Mouse (Mus musculus) lung, embryonic 14.5 days (tissue): ENCODE results near the gene Ntmt1. TPM values are rescaled to one million over a fixed set of nuclear protein-coding genes. Genes with fewer than 3 reads are reported as not detected.
A peak's percentile ranks its signal among the peaks of the same experiment; 100 is the strongest.

Experiments
- ATAC-seq: fragments of 200-750 bp; cut with Nextera tagmentation; 2 replicates; pipeline ENCODE4 v1.8.0; 2017; ENCODE audit warnings: mild to moderate bottlenecking, moderate TSS enrichment, moderate library complexity; ENCODE audit not compliant: insufficient read depth
- DNase-seq: peaks from one replicate; pipeline ENCODE4 v3.0.0-alpha.2; 2015
- H3K27ac ChIP-seq: fragments of 300-500 bp; sonication (generic); 2 replicates; pipeline ENCODE4 v1.5.1; 2014; ENCODE audit warnings: low read depth, mild to moderate bottlenecking, moderate library complexity
- H3K27me3 ChIP-seq: fragments of 300-500 bp; sonication (generic); 2 replicates; pipeline ENCODE4 v1.6.1; 2014; ENCODE audit warnings: low read length, control low read depth; ENCODE audit not compliant: insufficient read depth
- H3K36me3 ChIP-seq: fragments of 300-500 bp; sonication (generic); 2 replicates; pipeline ENCODE4 v1.6.1; 2014; ENCODE audit warnings: control low read depth; ENCODE audit not compliant: insufficient read depth
- H3K4me1 ChIP-seq: fragments of 300-500 bp; sonication (generic); 2 replicates; pipeline ENCODE4 v1.6.1; 2014; ENCODE audit warnings: antibody characterized with exemption, control low read depth; ENCODE audit not compliant: insufficient read depth
- H3K4me2 ChIP-seq: fragments of 300-500 bp; sonication (generic); 2 replicates; pipeline ENCODE4 v1.6.1; 2014; ENCODE audit warnings: mild to moderate bottlenecking
- H3K4me3 ChIP-seq: fragments of 300-500 bp; sonication (generic); 2 replicates; pipeline ENCODE4 v1.5.1; 2014; ENCODE audit warnings: low read depth, low read length
- H3K9ac ChIP-seq: fragments of 300-500 bp; sonication (generic); 2 replicates; pipeline ENCODE4 v1.6.1; 2014
- H3K9me3 ChIP-seq: fragments of 300-500 bp; sonication (generic); 2 replicates; pipeline ENCODE4 v1.6.1; 2016; ENCODE audit warnings: low read depth, low read length, control low read depth
- CTCF ChIP-seq: IDR thresholded peaks from 2 replicates; pipeline ENCODE4 v1.5.1; 2016; ENCODE audit warnings: antibody characterized with exemption, low read depth
- WGBS: fragments of 180-500 bp; shearing (Covaris S2); extraction: QIAGEN DNeasy Blood & Tissue Kit; methylation state at CpG from one replicate; pipeline ENCODE4 v1.1.7; 2014; 5-methylcytosine and 5-hydroxymethylcytosine counted together
- polyA plus RNA-seq: library from polyadenylated mRNA; unstranded; fragments of >200 nt; fragmentation: Nextera tagmentation; extraction: Ambion mirVana; gene quantifications from 2 replicates; pipeline ENCODE4 v1.2.1, GENCODE M21; 2014

The Ntmt1 gene
- polyA plus RNA-seq, 1 experiment from 2014 or later = 96.0 TPM

- no peaks in the 10 kb centered on the region for H3K9me3 ChIP-seq
- no peak within 1 kb of the TSS for H3K9ac ChIP-seq
- no peak within 1 kb of the TSS for H3K4me2 ChIP-seq
- TF ChIP-seq CTCF = no peak
- no peaks in the 10 kb centered on the region for H3K36me3 ChIP-seq
- H3K4me1 ChIP-seq = no peaks in the 10 kb centered on the region; the same call in 1 of the 2 replicates
- DNase-seq (no peak), ATAC-seq (no peak)
- H3K27me3 ChIP-seq = no peaks in the 10 kb centered on the region
- 67% methylated on average over 8 of the region's 10 CpGs for WGBS
- no peak within 1 kb of the TSS for H3K4me3 ChIP-seq
- no peak within 1 kb of the TSS for H3K27ac ChIP-seq
Measured at GRCm38 (mm10) chr2:30834373-30835022, 26.9 kb downstream of the Ntmt1 start, which contains the start of gene Prrx2. TSS of gene Prrx2 (plus strand) at chr2:30834972.

GRCm38 (mm10) chr2:30836238-30836990 lies 28.8 kb downstream of the Ntmt1 start:
- ATAC-seq = no peak
- TF ChIP-seq CTCF = no peak
- peak overlapping the region; percentile 15; the same call in 1 of the 2 replicates for H3K4me2 ChIP-seq
- no peaks in the 10 kb centered on the region for H3K27me3 ChIP-seq
- no peak for DNase-seq
- H3K4me1 ChIP-seq = no peaks in the 10 kb centered on the region; the same call in 1 of the 2 replicates
- no peak overlapping the region for H3K9ac ChIP-seq
- H3K27ac ChIP-seq = no peak overlapping the region
- H3K9me3 ChIP-seq = no peaks in the 10 kb centered on the region
- no peaks in the 10 kb centered on the region for H3K36me3 ChIP-seq
- 20% methylated on average over 21 of the region's 21 CpGs for WGBS
- H3K4me3 ChIP-seq = no peak overlapping the region

GRCm38 (mm10) chr2:30842615-30843014 lies 35.0 kb downstream of the Ntmt1 start:
- no peak overlapping the region for H3K27ac ChIP-seq

GRCm38 (mm10) chr2:30845152-30846070 lies 37.8 kb downstream of the Ntmt1 start:
- H3K4me2 ChIP-seq = peak overlapping the region; percentile 83

More at GRCm38 (mm10) chr2:30842615-30843014, 35.0 kb downstream of the Ntmt1 start:
- DNase-seq = no peak
- Histone ChIP-seq H3K4me2 (no peak overlapping the region), H3K4me1 (peaks cover 11% of the 10 kb centered on the region), H3K9ac (no peak overlapping the region), H3K36me3 (no peaks in the 10 kb centered on the region), H3K9me3 (no peaks in the 10 kb centered on the region), H3K4me3 (no peak overlapping the region), H3K27me3 (peaks cover 32% of the 10 kb centered on the region)
- WGBS = 22% methylated on average over 10 of the region's 10 CpGs
- TF ChIP-seq CTCF = no peak
- ATAC-seq = no peak

GRCm38 (mm10) chr2:30846236-30846635 lies 38.6 kb downstream of the Ntmt1 start:
- Histone ChIP-seq H3K9me3 (no peaks in the 10 kb centered on the region), H3K36me3 (no peaks in the 10 kb centered on the region), H3K27me3 (peaks cover 32% of the 10 kb centered on the region), H3K4me1 (peaks cover 16% of the 10 kb centered on the region), H3K4me2 (peak overlapping the region; percentile 83), H3K27ac (no peak overlapping the region), H3K4me3 (peak overlapping the region; percentile 64), H3K9ac (peak overlapping the region; percentile 71; the same call in 1 of the 2 replicates)
- no peak for ATAC-seq
- TF ChIP-seq CTCF = no peak
- 28% methylated on average over 8 of the region's 8 CpGs for WGBS
- no peak for DNase-seq

More at GRCm38 (mm10) chr2:30845152-30846070, 37.8 kb downstream of the Ntmt1 start:
- TF ChIP-seq CTCF = no peak
- ATAC-seq (peak; percentile 55), DNase-seq (peak; percentile 64)
- Histone ChIP-seq H3K4me1 (peaks cover 13% of the 10 kb centered on the region), H3K9ac (peak overlapping the region; percentile 71), H3K36me3 (no peaks in the 10 kb centered on the region), H3K4me3 (peak overlapping the region; percentile 64), H3K9me3 (no peaks in the 10 kb centered on the region), H3K27me3 (peaks cover 32% of the 10 kb centered on the region), H3K27ac (peak overlapping the region; percentile 42; the same call in 1 of the 2 replicates)
- WGBS = under 1% methylated on average over 75 of the region's 80 CpGs

- Histone ChIP-seq H3K4me1 (peaks cover 16% of the 10 kb centered on the region), H3K9me3 (no peaks in the 10 kb centered on the region), H3K36me3 (no peaks in the 10 kb centered on the region), H3K27ac (no peak overlapping the region; the same call in 1 of the 2 replicates), H3K4me2 (peak overlapping the region; percentile 83), H3K9ac (no peak overlapping the region), H3K4me3 (peak overlapping the region; percentile 64; the same call in 1 of the 2 replicates), H3K27me3 (peaks cover 32% of the 10 kb centered on the region)
- TF ChIP-seq CTCF = no peak
- WGBS = 5% methylated on average over 6 of the region's 6 CpGs
- peak; percentile 39 for DNase-seq
- no peak for ATAC-seq
Measured at GRCm38 (mm10) chr2:30846723-30847122, 39.1 kb downstream of the Ntmt1 start.
